Mouse (Mus musculus): Measurements from ENCODE around the gene Fyb2. TPM values are rescaled to one million over a fixed set of nuclear protein-coding genes. Genes with fewer than 3 reads are reported as not detected.

Fyb2 gene
- polyA plus RNA-seq, 1 experiment from 2014 or later = 0.11 TPM

DNA sequence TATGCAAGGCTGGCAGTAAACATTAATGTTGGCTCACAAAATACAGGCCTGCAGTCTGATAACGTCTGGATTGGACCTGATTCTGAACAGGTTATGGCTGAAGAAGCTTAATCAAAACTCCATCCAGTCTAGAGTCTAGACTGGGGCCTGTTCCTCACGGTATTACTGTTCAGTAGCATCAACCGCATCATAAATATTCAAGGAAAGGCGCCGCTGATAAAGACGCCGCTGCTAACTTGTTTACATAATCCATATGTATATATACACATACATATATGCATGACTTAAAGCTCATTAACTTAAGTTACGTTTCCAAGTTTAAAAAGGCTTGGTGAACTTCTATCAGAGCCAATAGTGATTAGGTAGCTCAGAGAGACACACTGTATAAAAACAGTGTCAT lies 117.8 kb downstream of the Fyb2 start:
- no peaks in the 10 kb centered on the region for H3K9me3 ChIP-seq
- 0 out of 2 replicates have a peak, but pooled peaks cover 2% of the 10 kb centered on the region for H3K4me1 ChIP-seq
- no peak overlapping the region for H3K27ac ChIP-seq (replicated peaks)
- no peaks in the 10 kb centered on the region for H3K27me3 ChIP-seq
- H3K4me2 ChIP-seq (replicated peaks) = no peak overlapping the region
- H3K36me3 ChIP-seq = no peaks in the 10 kb centered on the region
- WGBS = 54% methylated on average over 8 of the region's 8 CpGs
- no peak overlapping the region for H3K4me3 ChIP-seq
- peak; percentile 77; the same call in 1 of the 2 replicates for ATAC-seq (replicated peaks)
- H3K9ac ChIP-seq (replicated peaks) = no peak overlapping the region

DNA sequence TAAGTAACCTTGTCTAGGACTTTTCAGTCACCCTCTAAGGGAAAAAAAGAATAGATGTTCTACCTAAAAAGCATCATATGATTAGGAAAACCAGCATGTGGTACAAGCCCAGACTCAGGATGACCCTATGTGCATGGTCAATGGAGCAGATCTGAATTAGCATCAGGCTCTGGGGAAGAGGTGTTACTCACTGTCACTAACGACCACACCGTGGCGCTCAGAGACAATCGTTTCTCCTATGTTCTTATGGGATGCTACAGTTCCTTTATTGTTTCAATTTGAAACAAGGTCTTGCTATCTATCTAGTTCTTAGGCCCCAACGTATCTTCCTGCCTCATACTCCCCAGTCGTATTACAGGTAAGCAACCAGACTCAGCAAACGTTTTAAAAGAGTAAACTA lies 119.9 kb downstream of the Fyb2 start:
- Histone ChIP-seq H3K4me2 (replicated peaks) (no peak overlapping the region), H3K9me3 (no peaks in the 10 kb centered on the region), H3K4me3 (no peak overlapping the region), H3K4me1 (0 out of 2 replicates have a peak, but pooled peaks cover 2% of the 10 kb centered on the region), H3K27ac (replicated peaks) (no peak overlapping the region), H3K36me3 (no peaks in the 10 kb centered on the region), H3K27me3 (no peaks in the 10 kb centered on the region), H3K9ac (replicated peaks) (no peak overlapping the region)
- ATAC-seq (replicated peaks) = no peak
- WGBS = 45% methylated on average over 7 of the region's 7 CpGs

DNA sequence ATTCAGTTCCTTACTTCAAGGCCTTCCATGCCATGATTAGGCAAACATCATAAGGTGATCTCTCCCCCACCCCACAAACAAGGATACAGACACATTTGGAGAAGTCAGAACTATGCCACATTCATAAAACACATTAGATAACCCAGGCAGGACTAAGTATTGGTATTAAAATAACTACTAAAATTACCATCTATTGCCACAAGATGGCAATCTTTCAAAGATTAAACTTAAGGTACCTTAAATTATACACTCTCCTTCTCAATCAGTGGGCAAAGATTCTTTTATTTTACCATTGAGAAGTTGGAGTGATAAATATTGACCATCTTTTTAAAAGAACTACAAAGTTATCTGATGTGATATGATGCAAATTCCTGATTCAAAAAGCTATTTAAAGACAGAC lies 121.0 kb downstream of the Fyb2 start:
- H3K27ac ChIP-seq (replicated peaks) = no peak overlapping the region
- H3K4me2 ChIP-seq (replicated peaks) = no peak overlapping the region
- ATAC-seq (replicated peaks) = no peak
- no peaks in the 10 kb centered on the region for H3K9me3 ChIP-seq
- H3K4me3 ChIP-seq = no peak overlapping the region
- no peaks in the 10 kb centered on the region for H3K27me3 ChIP-seq
- H3K36me3 ChIP-seq = no peaks in the 10 kb centered on the region
- H3K4me1 ChIP-seq = 0 out of 2 replicates have a peak, but pooled peaks cover 2% of the 10 kb centered on the region
- H3K9ac ChIP-seq (replicated peaks) = no peak overlapping the region

DNA sequence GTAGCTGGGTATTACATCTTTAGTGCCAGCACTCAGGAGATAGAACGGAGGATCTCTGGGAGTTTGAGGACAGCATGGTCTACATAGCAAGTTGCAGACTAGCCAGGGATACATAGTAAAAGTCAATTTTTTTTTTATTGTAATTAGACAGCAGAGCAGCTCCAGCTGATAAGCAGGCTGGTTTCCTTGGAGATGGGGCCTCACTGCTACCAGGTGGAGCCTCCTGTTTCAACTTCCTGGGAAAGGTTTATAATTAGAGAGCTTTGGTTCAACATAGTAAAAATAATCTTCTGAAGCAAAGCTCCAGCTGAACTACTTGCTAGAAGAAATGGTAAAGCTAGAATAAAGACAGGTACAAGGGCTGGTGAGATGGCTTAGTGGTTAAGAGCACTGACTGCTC lies 136.8 kb downstream of the Fyb2 start:
- Histone ChIP-seq H3K36me3 (0 out of 2 replicates have a peak, but pooled peaks cover 2% of the 10 kb centered on the region), H3K4me2 (replicated peaks) (no peak overlapping the region), H3K9me3 (no peaks in the 10 kb centered on the region), H3K27me3 (no peaks in the 10 kb centered on the region), H3K9ac (replicated peaks) (no peak overlapping the region), H3K4me3 (no peak overlapping the region), H3K27ac (replicated peaks) (no peak overlapping the region), H3K4me1 (peaks cover 11% of the 10 kb centered on the region)
- no peak for ATAC-seq (replicated peaks)
- 95% methylated on average over 1 of the region's 1 CpGs for WGBS

DNA sequence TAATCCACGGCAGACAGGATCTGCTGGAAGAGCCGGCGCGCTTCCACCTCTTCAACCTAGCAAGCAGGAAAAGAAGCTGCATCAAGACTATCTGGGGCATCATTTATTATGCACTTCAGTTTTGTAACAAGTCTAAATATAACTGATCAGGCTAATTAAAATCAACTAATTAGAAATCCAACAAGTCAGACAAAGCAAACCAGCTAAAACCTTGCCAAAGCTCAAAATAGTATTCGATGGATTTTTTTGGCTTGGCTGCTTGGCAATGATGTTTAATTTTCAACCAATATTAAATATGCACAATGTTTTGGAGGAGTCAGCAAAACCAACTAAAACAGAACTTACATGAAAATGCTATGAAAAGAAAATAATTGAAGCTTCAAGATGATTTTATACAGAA lies 138.0 kb downstream of the Fyb2 start:
- no peaks in the 10 kb centered on the region for H3K27me3 ChIP-seq
- peaks cover 11% of the 10 kb centered on the region for H3K4me1 ChIP-seq
- no peaks in the 10 kb centered on the region for H3K9me3 ChIP-seq
- H3K27ac ChIP-seq (replicated peaks) = no peak overlapping the region; the same call in 1 of the 2 replicates
- 66% methylated on average over 5 of the region's 5 CpGs for WGBS
- 0 out of 2 replicates have a peak, but pooled peaks cover 2% of the 10 kb centered on the region for H3K36me3 ChIP-seq
- H3K9ac ChIP-seq (replicated peaks) = no peak overlapping the region
- ATAC-seq (replicated peaks) = no peak
- H3K4me2 ChIP-seq (replicated peaks) = no peak overlapping the region
- H3K4me3 ChIP-seq = no peak overlapping the region

Other genes with a start within 250 kb of the Fyb2 start
- gene C8b, start 147.1 kb upstream of the Fyb2 start, polyA plus RNA-seq (2015; fragmentation: Nextera tagmentation; extraction: Ambion mirVana) = 0.18 TPM in 1 of 2 replicates, not detected in the other
- not detected in 2 replicates for gene Gm17662, start 56.1 kb upstream of the Fyb2 start, polyA plus RNA-seq (2015; fragmentation: Nextera tagmentation; extraction: Ambion mirVana)
- gene C8a, start 37.1 kb upstream of the Fyb2 start, polyA plus RNA-seq (2015; fragmentation: Nextera tagmentation; extraction: Ambion mirVana) = not detected in 2 replicates
- gene Prkaa2, start 196.4 kb downstream of the Fyb2 start, polyA plus RNA-seq (2015; fragmentation: Nextera tagmentation; extraction: Ambion mirVana) = 11.2 and 11.5 TPM in 2 replicates
- gene Plpp3, start 243.9 kb downstream of the Fyb2 start, polyA plus RNA-seq (2015; fragmentation: Nextera tagmentation; extraction: Ambion mirVana) = 74.4 and 75.6 TPM in 2 replicates

All from forebrain, embryonic 15.5 days (tissue).